Mouse (Mus musculus) spleen, adult 2 months (tissue): Measurements from ENCODE around the gene Col27a1.

Experiments used
- CTCF ChIP-seq: fragments of 200-500 bp; IDR thresholded peaks from 2 replicates; pipeline ENCODE4 v1.5.1; 2011; ENCODE audit warnings: mild to moderate bottlenecking, inconsistent platforms; ENCODE audit not compliant: insufficient read depth, insufficient read length, insufficient replicate concordance; ENCODE audit errors: extremely low read depth
- POLR2A ChIP-seq: fragments of 200-500 bp; IDR thresholded peaks from 2 replicates; pipeline ENCODE4 v1.6.1; 2011; ENCODE audit warnings: low read depth, low read length, inconsistent platforms

DNA sequence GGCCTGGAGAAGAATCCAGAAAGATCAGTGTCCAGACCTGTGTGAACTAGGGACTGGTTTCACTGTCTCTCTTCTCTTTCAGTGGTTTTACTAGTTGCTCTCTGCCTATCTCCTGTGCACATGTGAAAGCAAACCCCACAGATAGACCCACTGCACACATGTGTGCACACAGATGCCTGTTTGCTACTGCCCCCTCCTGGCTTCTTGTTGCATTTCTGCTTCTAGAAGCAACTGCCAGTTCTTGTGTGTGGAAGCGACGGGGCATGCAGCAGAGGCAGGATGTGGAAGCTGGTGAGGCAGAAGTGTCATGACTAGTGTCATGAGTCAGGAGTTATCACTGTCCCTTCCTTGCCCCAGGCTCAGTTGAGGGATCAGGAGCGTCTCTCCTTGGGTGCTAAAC lies 158.1 kb downstream of the Col27a1 start:
- peak; percentile 55; the same call in 1 of the 2 replicates for TF ChIP-seq CTCF
- TF ChIP-seq POLR2A: no peak
